Mouse (Mus musculus) limb, embryonic 10.5 days (tissue): Measurements from ENCODE around the gene Lrfn1. TPM values are rescaled to one million over a fixed set of nuclear protein-coding genes. Genes with fewer than 3 reads are reported as not detected.

ENCODE experiments used
- DNase-seq: peaks from one replicate; pipeline ENCODE4 v3.0.0-alpha.2; 2017; ENCODE audit warnings: low spot score
- H3K27ac ChIP-seq: fragments of 300-500 bp; sonication (generic); 2 replicates; pipeline ENCODE4 v1.5.1; 2016; ENCODE audit warnings: mild to moderate bottlenecking
- H3K27me3 ChIP-seq: fragments of 300-500 bp; sonication (generic); 2 replicates; pipeline ENCODE4 v1.6.1; 2016; ENCODE audit warnings: low read depth, mild to moderate bottlenecking; ENCODE audit not compliant: poor library complexity, severe bottlenecking
- H3K36me3 ChIP-seq: fragments of 300-500 bp; sonication (generic); 2 replicates; pipeline ENCODE4 v1.6.1; 2016; ENCODE audit warnings: mild to moderate bottlenecking, moderate library complexity
- H3K4me1 ChIP-seq: fragments of 300-500 bp; sonication (generic); 2 replicates; pipeline ENCODE4 v1.6.1; 2016
- H3K4me3 ChIP-seq: fragments of 300-500 bp; sonication (generic); 2 replicates; pipeline ENCODE4 v1.5.1; 2016; ENCODE audit warnings: mild to moderate bottlenecking, moderate library complexity
- H3K9me3 ChIP-seq: fragments of 300-500 bp; sonication (generic); replicated peaks from 2 replicates; pipeline ENCODE4 v1.6.1; 2016; ENCODE audit warnings: mild to moderate bottlenecking
- WGBS: fragments of 180-500 bp; shearing (Covaris S2); methylation state at CpG from one replicate; pipeline ENCODE4 v1.1.7; 2016; 5-methylcytosine and 5-hydroxymethylcytosine counted together
- polyA plus RNA-seq: library from polyadenylated mRNA; unstranded; fragments of >200 nt; fragmentation: Nextera tagmentation; extraction: Ambion mirVana; gene quantifications from 2 replicates; pipeline ENCODE4 v1.2.1, GENCODE M21; 2016

Lrfn1 gene
- polyA plus RNA-seq, 1 experiment from 2014 or later: 5.0 TPM

GRCm38 (mm10) chr7:28436932-28437570, 14.7 kb upstream of the Lrfn1 start, which contains the start of gene Gmfg:
Gmfg (plus strand) TSS chr7:28437447.
- H3K27ac ChIP-seq: peak within 1 kb of the TSS; percentile 88
- no peaks in the 10 kb centered on the region for H3K27me3 ChIP-seq
- H3K4me1 ChIP-seq: peaks cover 36% of the 10 kb centered on the region
- DNase-seq: peak; percentile 77
- no peaks in the 10 kb centered on the region for H3K9me3 ChIP-seq
- H3K36me3 ChIP-seq: peaks cover 23% of the 10 kb centered on the region
- 5% methylated on average over 16 of the region's 16 CpGs for WGBS
- peak within 1 kb of the TSS; percentile 96 for H3K4me3 ChIP-seq

- no peak for DNase-seq
These were observed 13.8 kb upstream of the Lrfn1 start for GRCm38 (mm10) chr7:28437964-28438363.

GRCm38 (mm10) chr7:28438771-28439170, 13.0 kb upstream of the Lrfn1 start:
- no peak overlapping the region for H3K27ac ChIP-seq
- H3K27me3 ChIP-seq: no peaks in the 10 kb centered on the region
- WGBS: 83% methylated on average over 2 of the region's 2 CpGs

More at GRCm38 (mm10) chr7:28437964-28438363, 13.8 kb upstream of the Lrfn1 start:
- Histone ChIP-seq H3K9me3 (no peaks in the 10 kb centered on the region), H3K27ac (no peak overlapping the region), H3K4me1 (peaks cover 36% of the 10 kb centered on the region), H3K36me3 (peaks cover 13% of the 10 kb centered on the region), H3K27me3 (no peaks in the 10 kb centered on the region), H3K4me3 (no peak overlapping the region)

GRCm38 (mm10) chr7:28440739-28441138, 11.0 kb upstream of the Lrfn1 start:
- peaks cover 10% of the 10 kb centered on the region for H3K4me1 ChIP-seq
- peaks cover 11% of the 10 kb centered on the region for H3K27me3 ChIP-seq
- DNase-seq: no peak
- no peaks in the 10 kb centered on the region for H3K9me3 ChIP-seq
- H3K4me3 ChIP-seq: no peak overlapping the region
- H3K27ac ChIP-seq: 0 out of 2 replicates have a peak overlapping the region, but pooled peaks have one; percentile 12
- WGBS: 63% methylated on average over 2 of the region's 2 CpGs
- 0 out of 2 replicates have a peak, but pooled peaks cover 2% of the 10 kb centered on the region for H3K36me3 ChIP-seq

More at GRCm38 (mm10) chr7:28438771-28439170, 13.0 kb upstream of the Lrfn1 start:
- no peak for DNase-seq
- H3K9me3 ChIP-seq: no peaks in the 10 kb centered on the region
- H3K36me3 ChIP-seq: peaks cover 5% of the 10 kb centered on the region
- no peak overlapping the region for H3K4me3 ChIP-seq
- H3K4me1 ChIP-seq: peaks cover 29% of the 10 kb centered on the region

- H3K27ac ChIP-seq: no peak overlapping the region
- H3K4me1 ChIP-seq: peaks cover 6% of the 10 kb centered on the region
- no peaks in the 10 kb centered on the region for H3K9me3 ChIP-seq
- H3K27me3 ChIP-seq: peaks cover 14% of the 10 kb centered on the region
- WGBS: 86% methylated on average over 14 of the region's 14 CpGs
- H3K4me3 ChIP-seq: no peak overlapping the region
- no peak for DNase-seq
- H3K36me3 ChIP-seq: no peaks in the 10 kb centered on the region
These were observed 9.8 kb upstream of the Lrfn1 start for GRCm38 (mm10) chr7:28441776-28442485.

- DNase-seq: no peak
- H3K27ac ChIP-seq: no peak overlapping the region
- no peaks in the 10 kb centered on the region for H3K36me3 ChIP-seq
- 69% methylated on average over 4 of the region's 4 CpGs for WGBS
- no peak overlapping the region for H3K4me3 ChIP-seq
- H3K9me3 ChIP-seq: no peaks in the 10 kb centered on the region
- peaks cover 14% of the 10 kb centered on the region for H3K27me3 ChIP-seq
- H3K4me1 ChIP-seq: peaks cover 8% of the 10 kb centered on the region
These were observed 9.1 kb upstream of the Lrfn1 start for GRCm38 (mm10) chr7:28442688-28443087.

GRCm38 (mm10) chr7:28444344-28444974, 7.3 kb upstream of the Lrfn1 start:
- 87% methylated on average over 13 of the region's 13 CpGs for WGBS
- Histone ChIP-seq H3K4me3 (no peak overlapping the region), H3K27me3 (peaks cover 14% of the 10 kb centered on the region)

GRCm38 (mm10) chr7:28446446-28446845, 5.3 kb upstream of the Lrfn1 start:
- 8% methylated on average over 12 of the region's 12 CpGs for WGBS
- Histone ChIP-seq H3K27me3 (peaks cover 18% of the 10 kb centered on the region), H3K9me3 (no peaks in the 10 kb centered on the region), H3K27ac (no peak overlapping the region), H3K4me3 (no peak overlapping the region), H3K36me3 (no peaks in the 10 kb centered on the region), H3K4me1 (peaks cover 8% of the 10 kb centered on the region)
- peak; percentile 90 for DNase-seq

More at GRCm38 (mm10) chr7:28444344-28444974, 7.3 kb upstream of the Lrfn1 start:
- H3K9me3 ChIP-seq: no peaks in the 10 kb centered on the region
- H3K36me3 ChIP-seq: no peaks in the 10 kb centered on the region
- peaks cover 8% of the 10 kb centered on the region for H3K4me1 ChIP-seq
- no peak overlapping the region for H3K27ac ChIP-seq
- no peak for DNase-seq

- no peaks in the 10 kb centered on the region for H3K9me3 ChIP-seq
- peaks cover 18% of the 10 kb centered on the region for H3K27me3 ChIP-seq
- no peak overlapping the region for H3K27ac ChIP-seq
- no peak overlapping the region; the same call in 1 of the 2 replicates for H3K4me3 ChIP-seq
- H3K4me1 ChIP-seq: peaks cover 12% of the 10 kb centered on the region
- H3K36me3 ChIP-seq: no peaks in the 10 kb centered on the region
- 13% methylated on average over 12 of the region's 12 CpGs for WGBS
- DNase-seq: no peak
These were observed 4.5 kb upstream of the Lrfn1 start for GRCm38 (mm10) chr7:28447101-28447830.

GRCm38 (mm10) chr7:28447865-28448820, 3.6 kb upstream of the Lrfn1 start:
- 64% methylated on average over 13 of the region's 13 CpGs for WGBS
- no peak overlapping the region for H3K4me3 ChIP-seq
- H3K9me3 ChIP-seq: no peaks in the 10 kb centered on the region

GRCm38 (mm10) chr7:28452361-28453005, 703 bp downstream of the Lrfn1 start:
- 4% methylated on average over 24 of the region's 24 CpGs for WGBS
- no peak for DNase-seq
- no peaks in the 10 kb centered on the region for H3K9me3 ChIP-seq
- H3K27me3 ChIP-seq: 0 out of 2 replicates have a peak, but pooled peaks cover 4% of the 10 kb centered on the region
- H3K4me1 ChIP-seq: peaks cover 17% of the 10 kb centered on the region
- H3K36me3 ChIP-seq: peaks cover 32% of the 10 kb centered on the region
- peak overlapping the region; percentile 94 for H3K4me3 ChIP-seq
- H3K27ac ChIP-seq: peak overlapping the region; percentile 89

More at GRCm38 (mm10) chr7:28447865-28448820, 3.6 kb upstream of the Lrfn1 start:
- Histone ChIP-seq H3K27me3 (peaks cover 18% of the 10 kb centered on the region), H3K27ac (no peak overlapping the region), H3K4me1 (peaks cover 21% of the 10 kb centered on the region), H3K36me3 (no peaks in the 10 kb centered on the region)
- no peak for DNase-seq
